Mouse (Mus musculus): ENCODE data around the gene Ip6k3. TPM values are rescaled to one million over a fixed set of nuclear protein-coding genes. Genes with fewer than 3 reads are reported as not detected.
A peak's percentile ranks its signal among the peaks of the same experiment; 100 is the strongest.

The Ip6k3 gene
- polyA plus RNA-seq, 1 experiment: 0.33 TPM

DNA sequence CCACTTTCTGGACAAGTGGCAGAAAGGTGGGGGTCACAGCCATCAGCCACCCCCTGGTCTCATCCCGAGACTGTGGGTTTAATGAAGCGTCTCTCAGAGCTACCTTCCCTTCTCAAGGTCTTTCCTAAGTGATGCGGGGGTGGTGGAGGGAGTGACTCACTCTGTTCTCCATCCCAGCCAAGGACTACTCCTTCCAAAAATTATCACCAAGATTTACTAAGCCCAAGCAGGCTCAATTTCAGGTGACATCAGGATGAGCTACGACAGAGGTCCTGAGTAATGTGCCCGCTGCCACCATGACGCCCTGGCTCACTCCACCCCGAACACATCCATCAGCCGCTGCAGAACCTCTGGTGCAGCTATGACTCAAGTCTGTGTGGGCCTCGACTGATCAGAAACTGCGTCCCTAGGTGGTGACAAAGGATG, 36.3 kb downstream of the Ip6k3 start:
- no peak for DNase-seq (ENCODE audit: low read depth)
- no peak for TF ChIP-seq CTCF (IDR thresholded peaks at IDR 0.05; ENCODE audit: borderline replicate concordance, extremely low read depth, insufficient read depth, insufficient read length)
- no peak for TF ChIP-seq POLR2A (IDR thresholded peaks at IDR 0.05; ENCODE audit: borderline replicate concordance, extremely low read depth, insufficient read depth, insufficient read length, poor library complexity, severe bottlenecking)

DNA sequence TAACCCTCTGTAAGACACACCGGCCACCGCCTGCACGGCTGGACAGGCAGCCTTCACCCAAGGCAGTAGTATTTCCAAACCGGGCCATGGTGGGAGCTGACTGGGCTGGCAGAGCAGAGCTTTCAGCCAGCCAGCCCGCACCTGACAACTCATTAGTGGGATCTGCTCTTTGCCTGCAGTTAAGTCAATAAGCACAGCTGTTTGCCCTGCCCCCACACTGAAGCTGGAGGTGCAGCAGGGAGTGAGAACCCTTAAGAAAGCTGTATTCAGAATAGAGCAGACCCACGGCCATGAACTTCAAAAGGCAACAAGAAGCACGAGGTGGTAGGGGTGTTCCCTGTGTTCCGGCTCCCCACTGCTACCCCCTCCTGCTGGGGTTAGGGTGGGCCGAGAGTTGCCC, 37.3 kb downstream of the Ip6k3 start:
- TF ChIP-seq POLR2A (IDR thresholded peaks at IDR 0.05; ENCODE audit: borderline replicate concordance, extremely low read depth, insufficient read depth, insufficient read length, poor library complexity, severe bottlenecking): no peak
- no peak for TF ChIP-seq CTCF (IDR thresholded peaks at IDR 0.05; ENCODE audit: borderline replicate concordance, extremely low read depth, insufficient read depth, insufficient read length)
- peak; percentile 70 for DNase-seq (ENCODE audit: low read depth)

DNA sequence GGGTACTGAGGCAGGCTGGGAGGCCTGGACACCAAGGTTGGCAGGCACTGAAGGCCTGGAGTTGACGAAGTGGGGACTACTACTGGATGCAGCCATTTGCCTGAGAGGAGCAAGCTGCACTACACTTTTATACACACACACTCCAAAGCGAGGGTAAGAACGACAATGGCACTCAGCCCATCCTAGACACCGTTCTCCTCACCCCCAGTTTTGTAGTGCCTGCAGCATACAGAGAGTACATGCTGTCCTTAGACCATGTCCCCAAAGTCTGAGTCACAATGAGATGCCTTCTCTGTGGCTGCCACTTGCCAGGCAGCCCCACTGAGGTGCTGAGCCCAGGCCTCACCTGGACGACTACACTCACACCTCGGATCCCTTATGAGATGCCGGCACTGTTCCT, 37.8 kb downstream of the Ip6k3 start:
- DNase-seq (ENCODE audit: low read depth): no peak
- no peak for TF ChIP-seq CTCF (IDR thresholded peaks at IDR 0.05; ENCODE audit: borderline replicate concordance, extremely low read depth, insufficient read depth, insufficient read length)
- TF ChIP-seq POLR2A (IDR thresholded peaks at IDR 0.05; ENCODE audit: borderline replicate concordance, extremely low read depth, insufficient read depth, insufficient read length, poor library complexity, severe bottlenecking): no peak

DNA sequence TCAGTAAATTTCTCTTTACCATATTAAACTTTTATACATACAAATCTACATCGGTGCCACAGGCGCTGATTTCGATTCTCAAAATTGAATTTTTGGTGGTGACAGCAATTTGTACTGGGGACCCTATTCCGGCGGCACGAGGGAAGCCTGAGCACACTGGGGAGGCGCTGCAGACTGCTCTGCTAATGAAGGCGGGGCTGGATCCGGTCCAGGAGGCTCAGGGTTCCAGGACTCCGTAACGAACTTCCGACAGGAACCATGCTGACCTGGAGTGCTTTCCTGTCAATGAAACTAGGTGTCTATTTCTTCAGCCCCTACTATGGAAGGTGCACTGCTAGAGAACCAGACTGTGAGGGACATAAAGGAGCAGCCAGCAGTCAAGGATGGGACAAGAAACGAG, 38.3 kb downstream of the Ip6k3 start:
- TF ChIP-seq POLR2A (IDR thresholded peaks at IDR 0.05; ENCODE audit: borderline replicate concordance, extremely low read depth, insufficient read depth, insufficient read length, poor library complexity, severe bottlenecking): no peak
- TF ChIP-seq CTCF (IDR thresholded peaks at IDR 0.05; ENCODE audit: borderline replicate concordance, extremely low read depth, insufficient read depth, insufficient read length): no peak
- no peak for DNase-seq (ENCODE audit: low read depth)

DNA sequence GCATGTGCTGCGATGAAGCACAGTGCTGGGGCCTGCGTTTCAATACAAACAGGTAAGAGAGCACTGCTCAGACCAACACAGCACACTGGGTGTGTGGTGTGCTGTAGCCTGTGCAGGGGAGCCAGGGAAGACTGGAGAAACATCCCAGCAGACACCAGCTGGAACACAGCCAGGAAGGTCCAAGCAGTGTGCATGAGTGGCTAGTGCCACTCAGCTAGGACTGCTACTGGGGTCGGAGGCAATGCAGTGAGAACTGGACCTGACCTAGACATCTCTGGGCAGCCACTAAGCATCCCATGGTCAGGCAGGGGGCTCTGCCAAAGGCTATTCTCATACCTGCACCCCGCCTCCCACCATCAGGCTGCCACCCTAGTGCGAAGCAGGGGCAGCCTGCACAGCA, 39.4 kb downstream of the Ip6k3 start:
- no peak for TF ChIP-seq CTCF (IDR thresholded peaks at IDR 0.05; ENCODE audit: borderline replicate concordance, extremely low read depth, insufficient read depth, insufficient read length)
- no peak for TF ChIP-seq POLR2A (IDR thresholded peaks at IDR 0.05; ENCODE audit: borderline replicate concordance, extremely low read depth, insufficient read depth, insufficient read length, poor library complexity, severe bottlenecking)
- no peak for DNase-seq (ENCODE audit: low read depth)

DNA sequence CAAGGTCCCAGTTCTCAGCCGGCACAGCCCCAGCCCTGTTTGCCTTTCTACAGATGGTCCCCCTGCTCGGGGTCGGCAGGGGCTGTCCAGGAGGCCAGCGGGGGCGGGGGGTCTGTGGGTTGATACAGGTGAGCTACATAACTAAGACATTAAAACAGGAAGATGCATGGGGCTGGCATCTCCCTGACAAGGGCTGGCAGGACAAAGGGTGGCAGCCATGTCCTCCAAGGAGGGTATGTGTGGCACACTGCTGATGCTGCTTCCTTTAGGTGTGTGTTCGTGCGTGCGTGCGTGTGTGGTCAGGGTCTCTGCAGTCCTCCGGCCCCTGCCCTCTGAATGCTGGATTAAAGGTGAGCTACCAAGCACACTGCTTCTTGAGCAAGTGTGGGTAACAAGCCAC, 40.6 kb downstream of the Ip6k3 start:
- no peak for TF ChIP-seq POLR2A (IDR thresholded peaks at IDR 0.05; ENCODE audit: borderline replicate concordance, extremely low read depth, insufficient read depth, insufficient read length, poor library complexity, severe bottlenecking)
- no peak for TF ChIP-seq CTCF (IDR thresholded peaks at IDR 0.05; ENCODE audit: borderline replicate concordance, extremely low read depth, insufficient read depth, insufficient read length)
- no peak for DNase-seq (ENCODE audit: low read depth)

DNA sequence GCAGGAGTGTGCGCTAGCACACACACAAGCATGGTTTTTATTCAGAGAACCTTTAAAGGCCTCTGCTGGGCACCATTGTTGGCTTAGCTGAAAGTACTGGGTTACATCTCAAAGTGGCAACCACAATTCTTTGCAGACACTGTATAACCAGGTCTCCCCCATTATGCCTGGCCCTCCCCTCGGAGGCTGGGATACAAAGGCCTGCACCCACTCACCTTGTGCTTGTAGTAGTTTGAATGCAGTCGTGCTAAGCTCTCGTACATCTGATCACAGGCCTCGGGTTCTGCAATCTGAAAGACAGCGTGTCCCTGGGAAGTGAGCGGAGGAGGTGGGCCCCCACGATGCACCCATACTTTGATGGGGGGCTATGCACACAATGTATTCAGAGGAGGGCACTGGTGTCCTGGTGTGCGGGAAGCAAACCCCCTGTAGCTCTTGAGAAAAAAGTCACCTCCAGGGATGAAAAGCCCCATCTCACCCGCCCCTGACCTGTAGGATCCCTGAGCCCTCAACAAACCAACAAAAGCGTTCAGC, 41.9 kb downstream of the Ip6k3 start:
- DNase-seq (ENCODE audit: low read depth): no peak
- TF ChIP-seq CTCF (IDR thresholded peaks at IDR 0.05; ENCODE audit: borderline replicate concordance, extremely low read depth, insufficient read depth, insufficient read length) (no peak), POLR2A (IDR thresholded peaks at IDR 0.05; ENCODE audit: borderline replicate concordance, extremely low read depth, insufficient read depth, insufficient read length, poor library complexity, severe bottlenecking) (no peak)

DNA sequence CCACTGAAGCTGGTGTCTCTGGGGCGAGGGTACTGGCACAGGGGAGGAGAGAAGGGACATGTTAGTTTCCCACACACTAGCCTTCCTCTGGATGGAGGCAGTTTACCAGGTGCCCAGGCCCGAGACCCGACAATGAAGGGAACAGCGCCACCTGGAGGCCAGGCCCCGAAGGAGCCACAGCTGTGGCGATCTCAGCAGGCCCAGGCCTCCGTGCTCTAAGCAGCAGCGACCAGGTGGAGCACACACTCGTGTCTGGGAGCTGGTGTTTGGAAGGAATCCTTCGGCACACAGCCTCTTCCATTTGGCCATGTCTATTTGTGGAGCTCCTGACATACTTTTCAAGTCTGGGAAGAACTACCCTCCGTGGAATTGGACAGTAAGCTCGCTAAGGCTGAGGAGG, 42.4 kb downstream of the Ip6k3 start:
- TF ChIP-seq POLR2A (IDR thresholded peaks at IDR 0.05; ENCODE audit: borderline replicate concordance, extremely low read depth, insufficient read depth, insufficient read length, poor library complexity, severe bottlenecking) (no peak), CTCF (IDR thresholded peaks at IDR 0.05; ENCODE audit: borderline replicate concordance, extremely low read depth, insufficient read depth, insufficient read length) (peak; percentile 76)
- no peak for DNase-seq (ENCODE audit: low read depth)

DNA sequence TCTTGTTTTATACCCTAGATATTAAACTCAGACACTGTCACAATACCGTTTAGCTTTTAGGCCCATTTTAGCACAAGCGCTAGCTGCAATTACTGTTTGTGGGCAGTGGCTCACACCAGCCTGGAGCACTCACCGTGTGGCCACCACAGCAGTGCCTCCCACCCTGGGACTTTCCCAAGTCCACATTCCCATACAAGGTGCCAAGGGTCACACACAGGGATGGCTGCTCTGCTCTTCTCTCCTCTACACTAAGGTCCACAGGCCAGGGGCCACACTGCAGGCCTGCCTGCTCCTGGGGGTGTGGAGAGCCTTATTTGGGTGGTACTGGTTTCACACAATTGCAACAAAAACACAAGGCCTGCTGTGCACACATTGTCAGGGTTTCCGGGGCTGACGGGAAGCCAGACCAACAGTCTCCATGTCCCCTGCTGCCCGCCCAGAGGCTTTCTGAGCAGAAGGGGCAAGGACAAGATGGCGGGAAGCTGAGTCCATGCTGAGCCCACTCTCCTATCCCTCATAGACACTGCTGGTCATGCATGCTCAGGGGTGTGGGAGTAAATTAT, 43.7 kb downstream of the Ip6k3 start:
- no peak for TF ChIP-seq CTCF (IDR thresholded peaks at IDR 0.05; ENCODE audit: borderline replicate concordance, extremely low read depth, insufficient read depth, insufficient read length)
- TF ChIP-seq POLR2A (IDR thresholded peaks at IDR 0.05; ENCODE audit: borderline replicate concordance, extremely low read depth, insufficient read depth, insufficient read length, poor library complexity, severe bottlenecking): no peak
- DNase-seq (ENCODE audit: low read depth): no peak

DNA sequence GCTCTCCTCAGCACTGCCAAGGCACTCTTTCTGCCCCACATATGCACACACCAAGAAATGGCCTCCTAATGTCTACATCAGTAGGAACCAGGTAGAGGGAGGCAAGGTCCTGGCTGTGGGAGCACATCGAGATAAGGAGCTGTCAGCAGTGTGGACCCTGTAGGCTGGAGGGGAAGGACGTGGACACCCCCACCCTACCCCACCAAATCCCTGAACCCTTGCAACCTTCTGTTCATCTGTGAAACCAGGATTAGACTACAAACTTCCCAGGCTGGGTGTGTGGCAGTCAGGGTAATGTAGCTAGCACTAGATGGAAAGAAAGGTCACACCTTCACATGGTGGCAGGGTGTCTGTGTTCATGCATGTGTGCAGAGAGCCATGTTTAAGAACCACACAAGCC, 44.5 kb downstream of the Ip6k3 start:
- DNase-seq (ENCODE audit: low read depth): no peak
- TF ChIP-seq CTCF (IDR thresholded peaks at IDR 0.05; ENCODE audit: borderline replicate concordance, extremely low read depth, insufficient read depth, insufficient read length) (no peak), POLR2A (IDR thresholded peaks at IDR 0.05; ENCODE audit: borderline replicate concordance, extremely low read depth, insufficient read depth, insufficient read length, poor library complexity, severe bottlenecking) (no peak)

DNA sequence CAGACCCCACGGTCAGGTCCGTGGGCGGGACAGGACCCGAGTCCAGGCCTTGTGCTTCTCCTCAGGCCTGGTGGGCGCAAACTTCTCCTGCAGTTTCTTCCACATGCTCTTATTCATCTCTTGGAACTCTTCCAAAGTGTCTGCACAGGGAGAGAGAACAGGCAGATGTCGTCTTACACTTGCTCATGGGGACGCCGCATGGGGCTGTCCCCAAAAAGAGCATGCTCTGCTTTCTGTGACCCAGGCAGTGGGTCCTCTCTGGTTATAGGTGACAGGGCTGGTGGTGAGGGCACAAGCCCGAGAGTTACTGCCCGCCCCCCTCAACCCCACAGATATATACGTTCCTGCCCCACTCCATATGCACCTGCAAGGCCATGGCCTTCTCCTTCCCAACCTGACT, 44.9 kb downstream of the Ip6k3 start:
- no peak for DNase-seq (ENCODE audit: low read depth)
- TF ChIP-seq POLR2A (IDR thresholded peaks at IDR 0.05; ENCODE audit: borderline replicate concordance, extremely low read depth, insufficient read depth, insufficient read length, poor library complexity, severe bottlenecking): no peak
- no peak for TF ChIP-seq CTCF (IDR thresholded peaks at IDR 0.05; ENCODE audit: borderline replicate concordance, extremely low read depth, insufficient read depth, insufficient read length)

DNA sequence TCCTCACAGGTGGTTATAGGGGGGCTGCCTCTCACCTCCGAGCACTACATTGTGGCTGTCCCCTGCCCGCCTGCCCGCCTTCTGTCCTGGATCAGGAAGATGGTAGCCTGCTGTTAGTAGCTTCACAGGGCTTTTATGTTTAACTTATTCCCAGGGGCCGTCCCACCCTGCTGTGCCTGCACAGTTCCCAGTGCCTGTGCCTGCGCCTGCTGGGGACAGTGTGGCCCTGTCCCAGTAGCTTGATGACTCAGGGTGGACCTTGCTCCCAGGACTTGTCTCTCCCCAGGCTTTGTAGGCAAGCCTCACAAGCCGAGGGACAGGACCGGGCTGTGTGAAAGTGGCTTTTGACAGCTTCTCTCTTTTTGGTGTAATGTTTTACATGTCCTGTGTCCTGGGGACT, 45.8 kb downstream of the Ip6k3 start:
- no peak for DNase-seq (ENCODE audit: low read depth)
- TF ChIP-seq CTCF (IDR thresholded peaks at IDR 0.05; ENCODE audit: borderline replicate concordance, extremely low read depth, insufficient read depth, insufficient read length) (no peak), POLR2A (IDR thresholded peaks at IDR 0.05; ENCODE audit: borderline replicate concordance, extremely low read depth, insufficient read depth, insufficient read length, poor library complexity, severe bottlenecking) (no peak)
